Mouse (Mus musculus): ENCODE data around the gene Arl3.

DNA sequence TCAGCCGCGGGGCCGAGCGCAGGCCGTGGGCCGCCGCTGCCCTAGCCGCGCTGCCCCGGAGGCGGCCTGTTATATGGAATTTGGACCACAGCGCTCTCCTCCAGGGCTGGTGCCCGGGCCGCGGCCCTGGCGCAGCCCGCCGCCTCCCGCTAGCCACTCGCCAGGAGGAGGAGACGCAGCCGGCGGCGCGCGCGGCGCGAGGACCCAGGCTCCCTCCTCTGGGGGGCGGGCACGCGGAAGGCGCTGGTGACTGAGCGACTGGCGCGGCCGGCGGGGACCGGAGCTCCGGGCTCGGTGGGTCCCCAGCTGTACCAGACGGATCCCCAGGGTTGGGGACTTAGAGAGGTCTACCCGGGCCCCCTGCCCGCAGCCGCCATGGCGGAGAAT, 70.9 kb downstream of the Arl3 start:
- TF ChIP-seq CTCF (IDR thresholded peaks at IDR 0.05; ENCODE audit: low read depth) (no peak), EP300 (IDR thresholded peaks at IDR 0.05; ENCODE audit: low read depth) (no peak)

All from heart, postnatal 0 days (tissue).